Mouse (Mus musculus): ENCODE data around the gene Prkcd. TPM values are rescaled to one million over a fixed set of nuclear protein-coding genes. Genes with fewer than 3 reads are reported as not detected.

Prkcd gene
- total RNA-seq, 4 experiments from 2014 or later = 118 to 213 (median 160) TPM

DNA sequence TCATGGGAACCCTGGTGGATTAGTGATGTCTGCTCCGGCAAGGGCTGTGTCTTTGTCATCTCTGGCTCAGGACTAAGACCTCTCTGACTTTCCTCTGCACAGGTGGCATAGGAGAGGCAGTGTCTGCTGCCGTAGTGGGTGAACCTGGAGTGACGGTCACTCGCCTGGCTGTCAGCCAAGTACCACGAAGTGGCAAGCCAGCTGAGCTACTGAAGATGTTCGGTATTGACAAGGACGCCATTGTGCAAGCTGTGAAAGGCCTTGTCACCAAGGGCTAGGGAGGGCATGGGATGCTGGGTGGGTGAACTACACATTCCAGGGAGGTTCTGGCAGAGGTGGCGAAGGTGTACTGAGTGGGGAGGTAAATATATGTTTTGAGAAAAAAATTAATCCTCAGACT lies 52.8 kb downstream of the Prkcd start:
- peak; percentile 81 for DNase-seq

GRCm38 (mm10) chr14:30572253-30572652 lies 53.8 kb downstream of the Prkcd start:
- no peak for DNase-seq

DNA sequence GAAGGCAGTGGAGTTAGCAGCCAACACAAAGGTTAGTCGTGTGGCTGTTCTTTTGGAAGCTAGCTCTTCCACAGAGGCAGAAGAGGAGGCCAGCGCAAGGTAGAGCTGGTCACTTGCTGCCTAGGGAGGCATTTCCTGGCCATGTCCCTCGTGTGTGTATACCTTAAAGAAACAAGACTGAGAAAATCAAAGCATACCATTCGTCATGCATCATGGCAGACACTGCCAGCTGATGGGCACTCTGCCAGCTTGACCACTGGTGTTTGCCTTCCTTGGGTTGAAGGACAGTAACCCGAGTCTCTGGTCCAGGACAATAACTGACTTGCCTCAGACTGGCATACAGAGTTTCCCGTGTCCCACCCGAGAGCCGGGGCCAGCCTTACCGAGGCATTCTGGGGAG lies 55.7 kb downstream of the Prkcd start:
- DNase-seq = peak; percentile 70

DNA sequence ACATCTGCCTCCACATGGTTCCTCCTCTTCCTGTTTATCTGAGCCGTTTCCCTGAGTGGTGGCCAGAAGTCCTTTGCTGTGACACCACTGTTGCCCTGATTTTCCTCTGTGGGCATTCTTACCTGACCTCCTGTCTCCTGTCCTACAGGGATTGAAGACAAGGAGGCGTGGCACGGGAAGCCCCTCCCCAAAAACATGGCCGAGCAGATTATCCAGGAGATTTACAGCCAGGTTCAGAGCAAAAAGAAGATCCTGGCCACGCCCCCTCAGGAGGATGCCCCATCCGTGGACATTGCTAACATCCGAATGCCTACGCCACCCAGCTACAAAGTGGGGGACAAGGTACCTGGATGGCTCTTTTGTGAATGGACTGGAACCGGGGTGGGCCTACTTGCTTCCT lies 58.0 kb downstream of the Prkcd start:
- no peak for DNase-seq

- DNase-seq = no peak
These were observed 59.7 kb downstream of the Prkcd start for GRCm38 (mm10) chr14:30566317-30566716.

DNA sequence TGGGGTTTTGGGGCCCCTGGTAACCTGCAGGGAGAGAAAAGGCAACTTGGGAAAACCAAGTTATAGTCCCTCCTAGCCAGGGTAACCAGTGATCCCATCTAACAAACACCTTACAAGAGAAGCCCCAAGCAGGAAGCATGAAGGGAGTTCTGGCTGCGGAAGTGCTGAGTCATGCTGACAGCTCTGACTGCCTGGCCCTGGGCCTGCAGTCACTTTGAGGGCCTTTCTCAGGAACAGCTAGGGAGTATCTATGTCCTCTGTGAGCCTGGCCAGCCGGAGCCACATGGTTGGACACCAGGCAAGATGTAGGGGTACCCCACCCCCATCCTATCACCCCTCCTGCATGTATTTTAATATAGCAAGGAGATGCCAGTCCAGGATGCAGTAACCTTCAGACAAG lies 61.6 kb downstream of the Prkcd start:
- peak; percentile 68 for DNase-seq

DNA sequence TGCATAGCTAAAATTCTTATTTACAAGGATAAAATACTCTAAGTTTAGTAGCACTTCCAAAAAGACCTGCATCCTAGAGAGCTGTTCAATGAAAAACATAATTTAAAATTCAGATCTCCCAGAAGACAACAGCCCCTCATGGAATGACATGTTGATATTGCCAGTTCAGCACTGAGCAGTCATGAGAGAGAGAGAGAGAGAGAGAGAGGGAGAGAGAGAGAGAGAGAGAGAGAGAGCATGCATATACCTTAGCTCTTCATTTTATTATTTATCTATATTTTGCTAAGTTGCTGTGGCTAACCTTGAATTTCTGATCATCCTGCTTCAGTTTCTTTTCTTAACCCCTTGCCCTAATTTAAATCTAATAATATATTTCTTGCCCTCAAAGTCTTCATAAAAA lies 63.7 kb downstream of the Prkcd start:
- DNase-seq = no peak

GRCm38 (mm10) chr14:30561470-30562187 lies 64.4 kb downstream of the Prkcd start:
- DNase-seq = no peak

GRCm38 (mm10) chr14:30560803-30561389 lies 65.1 kb downstream of the Prkcd start:
- no peak for DNase-seq

DNA sequence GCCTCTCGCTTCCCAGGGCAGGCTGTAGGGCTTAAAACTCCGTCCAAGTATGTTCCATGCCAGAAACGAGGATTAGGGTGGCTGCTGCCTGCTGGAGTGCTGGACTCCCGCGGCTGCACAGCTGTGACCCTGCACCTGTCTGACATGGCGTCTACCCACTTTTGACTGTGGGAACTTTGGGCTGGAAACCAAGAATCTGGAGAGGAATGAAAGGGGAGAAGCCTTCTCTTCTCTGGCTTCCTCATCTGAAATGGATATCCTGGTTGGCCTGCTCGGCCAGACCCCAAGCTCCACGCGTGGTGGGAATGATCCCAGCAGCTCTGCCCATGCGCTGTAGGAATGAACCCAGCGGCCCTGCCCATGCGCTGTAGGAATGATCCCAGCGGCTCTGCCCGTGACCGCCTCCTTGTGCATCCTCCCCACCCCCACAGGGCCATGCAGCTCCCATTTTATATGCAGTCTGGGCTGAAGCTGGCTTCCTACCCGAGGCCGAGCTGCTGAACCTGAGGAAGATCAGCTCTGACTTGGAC lies 66.6 kb downstream of the Prkcd start:
- DNase-seq = no peak

GRCm38 (mm10) chr14:30557730-30558129 lies 68.3 kb downstream of the Prkcd start:
- no peak for DNase-seq

DNA sequence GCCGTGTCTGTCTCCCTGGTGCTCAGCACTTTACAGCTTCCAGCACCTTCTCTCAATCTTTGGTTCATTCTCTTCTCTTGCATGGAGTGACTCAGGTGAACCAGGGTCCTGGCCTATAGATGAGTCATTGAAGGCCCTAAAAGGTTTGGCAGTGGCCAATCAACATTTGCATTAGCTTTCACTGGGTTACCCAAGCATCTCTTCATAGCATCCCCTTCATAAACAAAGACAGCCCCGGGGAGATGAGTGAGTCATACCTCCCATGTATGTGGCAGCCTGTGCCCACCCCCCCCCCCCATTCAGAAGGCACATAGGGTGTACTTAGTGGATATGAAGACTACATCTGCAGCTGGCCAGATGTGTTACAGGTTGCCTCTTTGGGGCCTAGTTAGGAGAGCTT lies 69.4 kb downstream of the Prkcd start:
- no peak for DNase-seq

- no peak for DNase-seq
These were observed 72.8 kb downstream of the Prkcd start for GRCm38 (mm10) chr14:30553185-30553584.

GRCm38 (mm10) chr14:30551981-30552380 lies 74.0 kb downstream of the Prkcd start:
- no peak for DNase-seq

DNA sequence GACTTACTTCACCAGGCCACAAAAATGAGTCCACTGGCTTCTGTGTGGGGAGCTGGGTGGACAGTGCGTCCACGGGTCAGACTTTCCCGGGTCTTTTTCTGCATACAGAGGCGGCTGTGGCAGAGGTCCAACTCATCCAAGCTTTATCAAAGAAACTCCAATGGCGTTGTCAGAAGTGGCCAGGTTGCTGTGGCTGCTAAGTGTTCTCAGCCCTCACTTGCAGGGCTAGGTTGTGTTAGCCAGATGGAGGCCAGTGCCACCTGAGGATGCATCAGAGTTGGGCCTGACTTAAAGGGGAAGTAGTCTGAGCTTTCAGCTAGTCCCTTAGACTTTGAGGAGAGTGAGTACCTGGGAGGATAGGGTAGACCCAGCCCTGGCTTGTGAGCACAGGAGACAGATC lies 74.5 kb downstream of the Prkcd start:
- no peak for DNase-seq

GRCm38 (mm10) chr14:30550232-30551070 lies 75.6 kb downstream of the Prkcd start:
- DNase-seq = no peak

DNA sequence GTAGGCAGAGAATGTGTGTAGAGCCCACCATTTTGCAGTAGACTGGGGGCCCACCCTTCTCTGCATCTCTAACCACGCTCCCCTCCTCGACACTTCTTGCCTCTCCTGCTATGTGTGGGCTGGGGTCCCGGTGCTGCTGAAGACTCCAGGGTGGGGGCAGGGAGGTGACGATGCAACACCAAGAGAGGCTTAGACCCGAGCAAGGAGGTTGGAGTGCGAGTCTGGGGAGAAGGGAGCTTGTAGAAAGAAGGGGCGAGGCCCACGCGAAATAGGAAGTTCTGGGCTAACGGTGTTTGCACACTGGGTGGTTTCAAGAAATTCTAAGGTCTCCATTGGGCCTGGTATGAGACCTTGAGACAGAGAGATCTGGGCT lies 76.2 kb downstream of the Prkcd start:
- DNase-seq = no peak

GRCm38 (mm10) chr14:30548965-30549776 lies 76.8 kb downstream of the Prkcd start:
- DNase-seq = peak; percentile 91

DNA sequence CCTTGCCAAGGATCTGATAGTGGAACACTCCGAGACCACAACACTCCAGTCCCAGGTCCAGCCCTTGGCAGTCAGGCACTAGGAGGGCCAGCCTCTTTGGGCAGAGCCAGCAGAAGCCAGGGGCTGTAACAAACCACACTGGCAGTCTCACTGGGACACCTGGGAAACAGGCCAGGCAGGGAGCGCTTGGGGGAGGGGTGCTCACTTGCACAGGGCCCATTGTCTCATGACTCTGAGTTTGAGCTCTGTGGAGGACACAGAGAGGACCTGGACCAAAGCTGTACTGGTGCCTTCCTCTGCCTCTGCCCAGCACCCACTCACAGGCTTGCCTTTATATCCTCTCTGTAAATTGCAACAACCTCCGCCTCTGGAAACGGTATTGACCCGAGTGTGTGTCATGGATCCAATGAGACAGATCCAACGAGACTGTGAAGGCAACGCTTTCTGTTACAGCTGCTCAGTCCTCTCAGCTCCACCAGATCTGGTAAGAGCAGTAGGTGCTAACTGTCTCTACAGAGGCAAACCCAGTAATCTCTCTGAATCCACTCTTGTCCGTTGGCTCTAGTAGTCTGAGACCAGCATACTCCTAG lies 77.8 kb downstream of the Prkcd start, which contains the start of gene Tkt:
Gene Tkt, plus strand, starts transcription at position 229 of the 590 bp plus-strand sequence.
- peak; percentile 85 for DNase-seq

Measured in adrenal gland, adult 8-10 months (tissue).